Mouse (Mus musculus) lung, embryonic 15.5 days (tissue): ENCODE data around the gene Asna1. TPM values are rescaled to one million over a fixed set of nuclear protein-coding genes. Genes with fewer than 3 reads are reported as not detected.

ENCODE experiments used
- ATAC-seq: fragments of 200-750 bp; cut with Nextera tagmentation; 2 replicates; pipeline ENCODE4 v1.8.0; 2017; ENCODE audit warnings: moderate number of reproducible peaks, borderline replicate concordance; ENCODE audit not compliant: low FRiP score, low TSS enrichment; ENCODE audit errors: extremely low read depth
- H3K27ac ChIP-seq: fragments of 300-500 bp; sonication (generic); 2 replicates; pipeline ENCODE4 v1.5.1; 2015; ENCODE audit warnings: moderate library complexity, mild to moderate bottlenecking, inconsistent platforms
- H3K27me3 ChIP-seq: fragments of 300-500 bp; sonication (generic); 2 replicates; pipeline ENCODE4 v1.6.1; 2015; ENCODE audit warnings: inconsistent platforms
- H3K36me3 ChIP-seq: fragments of 300-500 bp; sonication (generic); 2 replicates; pipeline ENCODE4 v1.6.1; 2015; ENCODE audit warnings: inconsistent platforms
- H3K4me1 ChIP-seq: fragments of 300-500 bp; sonication (generic); 2 replicates; pipeline ENCODE4 v1.6.1; 2015; ENCODE audit warnings: inconsistent platforms
- H3K4me2 ChIP-seq: fragments of 300-500 bp; sonication (generic); 2 replicates; pipeline ENCODE4 v1.6.1; 2015; ENCODE audit warnings: inconsistent platforms, mild to moderate bottlenecking, moderate library complexity
- H3K4me3 ChIP-seq: fragments of 300-500 bp; sonication (generic); 2 replicates; pipeline ENCODE4 v1.5.1; 2015; ENCODE audit warnings: mild to moderate bottlenecking, inconsistent platforms
- H3K9ac ChIP-seq: fragments of 300-500 bp; sonication (generic); 2 replicates; pipeline ENCODE4 v1.6.1; 2015; ENCODE audit warnings: inconsistent platforms
- H3K9me3 ChIP-seq: fragments of 300-500 bp; sonication (generic); 2 replicates; pipeline ENCODE4 v1.6.1; 2016; ENCODE audit warnings: inconsistent platforms
- WGBS: fragments of 180-500 bp; shearing (Covaris S2); methylation state at CpG from one replicate; pipeline ENCODE4 v1.1.7; 2015; 5-methylcytosine and 5-hydroxymethylcytosine counted together
- polyA plus RNA-seq: library from polyadenylated mRNA; unstranded; fragments of >200 nt; fragmentation: Nextera tagmentation; extraction: Ambion mirVana; gene quantifications from 2 replicates; pipeline ENCODE4 v1.2.1, GENCODE M21; 2015

The Asna1 gene
- polyA plus RNA-seq, 1 experiment from 2014 or later: 124 TPM

DNA sequence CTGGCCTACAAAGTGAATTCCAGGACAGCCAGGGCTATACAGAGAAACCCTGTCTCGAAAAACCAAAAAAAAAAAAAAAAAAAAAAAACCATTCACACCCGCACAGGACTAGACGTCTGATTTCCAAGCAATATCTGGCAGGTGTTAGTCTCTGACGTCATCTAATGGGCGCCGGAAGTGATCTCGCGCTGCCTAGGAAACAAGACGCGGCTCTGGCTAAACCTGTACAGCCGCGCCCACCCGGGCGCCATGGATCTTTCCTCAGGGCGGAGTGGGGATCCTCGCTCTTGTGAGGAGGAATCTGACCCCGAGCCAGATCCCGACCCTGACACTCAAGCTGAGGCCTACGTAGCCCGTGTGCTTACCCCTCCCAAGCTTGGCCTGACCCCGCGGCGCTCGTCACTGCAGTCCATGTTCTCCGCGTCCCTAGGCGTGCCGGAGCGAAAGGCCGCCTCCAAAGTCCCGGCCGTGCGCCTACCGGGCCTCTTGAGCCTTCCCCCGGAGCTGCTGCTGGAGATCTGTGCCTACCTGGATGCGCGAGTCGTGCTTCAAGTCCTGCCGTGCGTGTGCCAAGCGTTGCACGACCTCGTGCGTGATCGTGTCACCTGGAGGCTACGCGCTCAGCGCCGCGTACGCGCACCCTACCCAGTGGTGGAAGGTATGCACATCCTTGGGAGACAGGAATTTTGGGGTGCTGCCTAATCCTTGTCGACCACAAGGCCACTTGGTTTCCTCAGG is 35.0 kb upstream of the Asna1 start, which contains the start of gene Fbxw9:
Gene Fbxw9 (plus strand): TSS at position 177 of the 738 bp plus-strand sequence.
- Histone ChIP-seq H3K4me1 (peaks cover 8% of the 10 kb centered on the region), H3K27ac (no peak within 1 kb of the TSS), H3K9ac (peak within 1 kb of the TSS; percentile 60), H3K27me3 (no peaks in the 10 kb centered on the region), H3K4me3 (peak within 1 kb of the TSS; percentile 76), H3K4me2 (peak within 1 kb of the TSS; percentile 84), H3K36me3 (peaks cover 19% of the 10 kb centered on the region), H3K9me3 (no peaks in the 10 kb centered on the region)
- under 1% methylated on average over 52 of the region's 53 CpGs for WGBS
- peak; percentile 85 for ATAC-seq

DNA sequence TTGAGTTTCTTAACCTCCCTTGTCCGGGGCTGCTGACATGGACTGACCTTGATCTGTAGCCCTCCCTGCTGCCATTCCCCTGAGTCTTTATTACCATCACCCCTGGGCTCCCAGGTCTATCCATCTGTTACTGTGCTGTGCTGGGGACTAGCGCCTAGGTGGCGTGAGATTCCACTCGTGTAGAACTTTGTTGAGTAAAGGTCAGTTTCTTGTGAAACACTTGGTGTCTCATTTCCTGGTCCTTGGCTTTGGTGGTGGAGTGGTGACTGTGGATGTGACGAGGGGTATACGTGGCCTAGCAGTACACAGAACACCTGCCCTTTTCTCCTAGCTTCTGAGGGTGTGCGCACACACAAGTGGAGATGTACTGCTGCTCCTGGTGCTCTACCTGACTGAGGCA is 32.3 kb upstream of the Asna1 start:
- no peak overlapping the region for H3K4me2 ChIP-seq
- 78% methylated on average over 7 of the region's 7 CpGs for WGBS

DNA sequence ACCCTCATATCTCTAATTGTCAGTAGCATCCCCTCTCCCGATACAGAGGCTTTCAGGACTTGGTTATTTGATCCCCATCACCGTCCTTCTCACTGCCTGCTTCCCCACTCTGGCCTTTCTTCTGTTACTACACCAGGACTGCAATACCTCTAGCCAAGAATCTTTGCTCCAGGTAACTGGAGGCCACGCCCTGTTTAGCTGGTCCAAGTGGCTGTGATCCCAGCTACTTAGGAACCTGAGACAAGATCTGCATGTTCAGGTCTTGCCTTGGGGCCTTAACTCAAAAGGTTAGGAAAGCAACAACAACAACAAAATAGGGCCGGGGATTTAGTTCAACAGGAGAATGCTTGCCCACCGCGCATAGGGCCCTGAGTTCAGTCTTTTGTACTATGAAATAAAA is 18.5 kb upstream of the Asna1 start:
- Histone ChIP-seq H3K27me3 (no peaks in the 10 kb centered on the region), H3K4me1 (peaks cover 8% of the 10 kb centered on the region), H3K9me3 (no peaks in the 10 kb centered on the region), H3K4me3 (no peak overlapping the region), H3K27ac (no peak overlapping the region), H3K9ac (no peak overlapping the region), H3K36me3 (peaks cover 83% of the 10 kb centered on the region), H3K4me2 (no peak overlapping the region)
- 87% methylated on average over 6 of the region's 6 CpGs for WGBS
- ATAC-seq: no peak

More for the DNA sequence above, 32.3 kb upstream of the Asna1 start:
- Histone ChIP-seq H3K4me3 (no peak overlapping the region), H3K9ac (no peak overlapping the region), H3K9me3 (no peaks in the 10 kb centered on the region), H3K27ac (no peak overlapping the region), H3K36me3 (peaks cover 46% of the 10 kb centered on the region), H3K27me3 (no peaks in the 10 kb centered on the region), H3K4me1 (peaks cover 8% of the 10 kb centered on the region)
- ATAC-seq: no peak

DNA sequence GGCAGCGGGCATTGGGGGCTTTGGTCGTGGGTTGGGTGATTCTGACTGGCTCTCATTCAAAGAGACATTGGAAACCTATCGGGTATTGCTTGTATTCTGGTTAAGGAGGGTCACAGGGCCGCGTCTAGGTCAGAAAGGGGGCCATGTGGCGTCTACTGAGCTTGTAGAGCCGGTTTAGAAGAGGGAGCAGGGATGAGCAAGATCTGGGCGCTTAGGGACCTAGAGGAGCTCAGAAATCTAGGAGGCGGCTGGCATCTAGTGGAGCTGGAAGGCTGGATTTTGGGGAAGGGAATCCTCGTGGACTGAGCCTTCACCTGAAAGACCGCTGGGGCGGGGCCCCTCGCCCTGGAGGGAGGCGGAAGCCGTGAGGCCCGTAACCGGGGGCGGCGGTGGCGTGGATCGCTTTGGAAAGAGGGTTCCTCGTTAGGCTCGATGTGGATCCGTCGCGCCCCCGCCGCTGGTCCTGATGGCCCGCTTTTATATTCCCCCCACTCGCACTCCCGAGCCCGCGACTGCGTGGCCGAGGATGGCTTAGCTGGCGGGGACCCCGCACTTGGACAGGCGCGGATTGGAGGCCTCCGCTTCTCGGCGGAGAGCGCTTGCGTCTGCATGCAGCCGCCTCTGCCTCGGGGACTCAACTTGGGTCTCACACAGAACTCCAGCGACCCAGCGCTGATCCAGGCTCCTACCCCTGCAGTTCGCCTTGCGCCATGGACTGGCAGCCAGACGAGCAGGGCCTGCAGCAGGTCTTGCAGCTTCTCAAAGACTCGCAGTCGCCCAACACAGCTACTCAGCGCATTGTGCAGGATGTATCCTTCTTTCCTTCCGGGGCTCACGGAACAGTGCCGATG is 12.8 kb upstream of the Asna1 start:
- Histone ChIP-seq H3K36me3 (peaks cover 36% of the 10 kb centered on the region), H3K27ac (peak overlapping the region; percentile 100), H3K4me1 (peaks cover 34% of the 10 kb centered on the region), H3K9me3 (no peaks in the 10 kb centered on the region), H3K4me3 (peak overlapping the region; percentile 90), H3K4me2 (peak overlapping the region; percentile 86), H3K27me3 (no peaks in the 10 kb centered on the region), H3K9ac (peak overlapping the region; percentile 93)
- 2% methylated on average over 43 of the region's 57 CpGs for WGBS
- peak; percentile 9; the same call in 1 of the 2 replicates for ATAC-seq

DNA sequence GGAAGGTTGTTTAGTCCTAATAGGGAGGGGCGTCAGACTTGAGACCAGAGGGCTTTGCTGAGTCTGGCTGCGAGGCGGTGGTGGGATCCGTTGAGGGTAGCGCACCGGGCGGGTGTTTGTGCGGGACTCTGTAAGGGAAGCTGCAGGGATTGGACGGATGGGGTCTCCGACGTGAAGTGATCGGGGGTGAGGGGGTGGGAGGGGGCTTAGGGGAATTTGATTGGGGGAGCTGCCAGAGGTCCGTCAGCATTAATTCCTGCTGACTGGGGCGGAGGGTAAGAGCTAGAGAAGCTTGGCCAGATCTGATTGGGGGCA is 12.2 kb upstream of the Asna1 start:
- Histone ChIP-seq H3K36me3 (peaks cover 38% of the 10 kb centered on the region), H3K27me3 (no peaks in the 10 kb centered on the region), H3K27ac (peak overlapping the region; percentile 100), H3K4me2 (peak overlapping the region; percentile 86), H3K9ac (peak overlapping the region; percentile 93), H3K9me3 (no peaks in the 10 kb centered on the region), H3K4me3 (peak overlapping the region; percentile 90), H3K4me1 (peaks cover 34% of the 10 kb centered on the region)
- WGBS: under 1% methylated on average over 14 of the region's 14 CpGs
- ATAC-seq: peak; percentile 44; the same call in 1 of the 2 replicates

DNA sequence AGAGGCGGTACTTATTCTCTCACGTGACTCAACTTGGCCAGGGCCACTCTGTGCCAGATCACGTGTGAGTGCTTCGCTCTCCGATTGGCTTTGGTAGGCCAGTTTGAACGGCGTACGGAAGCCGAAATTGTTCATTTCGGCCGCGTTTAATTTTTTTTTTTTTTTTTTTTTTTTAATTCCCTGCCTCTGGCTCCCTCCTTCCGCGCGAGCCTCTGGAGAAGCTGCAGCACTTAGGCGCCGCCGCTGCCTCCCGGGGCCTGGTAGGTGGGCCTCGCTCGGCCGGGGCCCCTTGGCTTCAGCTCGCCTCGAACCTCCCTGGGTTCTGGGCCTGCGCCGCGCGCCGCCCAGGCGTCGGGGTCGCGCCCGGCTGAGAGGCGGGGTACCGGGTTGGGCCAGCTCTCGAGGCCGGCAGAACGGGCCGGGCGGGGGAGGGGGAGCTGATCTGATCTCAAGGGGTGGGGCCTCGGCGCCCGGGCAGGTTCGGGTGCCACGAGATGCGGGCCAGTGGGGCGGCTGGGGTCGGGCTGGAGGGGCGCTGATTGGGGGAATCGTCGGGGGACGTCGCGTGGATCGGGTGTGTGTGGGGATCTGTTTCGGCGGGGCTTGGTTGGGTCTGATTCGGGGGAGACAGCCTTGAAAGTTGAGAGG is 11.8 kb upstream of the Asna1 start, which contains the start of gene Tnpo2:
Gene Tnpo2 (plus strand): TSS at position 198 of the 648 bp plus-strand sequence.
- Histone ChIP-seq H3K36me3 (peaks cover 38% of the 10 kb centered on the region), H3K4me3 (peak within 1 kb of the TSS; percentile 90), H3K27ac (peak within 1 kb of the TSS; percentile 100), H3K4me1 (peaks cover 34% of the 10 kb centered on the region), H3K9me3 (no peaks in the 10 kb centered on the region), H3K9ac (peak within 1 kb of the TSS; percentile 93), H3K27me3 (no peaks in the 10 kb centered on the region), H3K4me2 (peak within 1 kb of the TSS; percentile 86)
- WGBS: 1% methylated on average over 59 of the region's 59 CpGs
- ATAC-seq: peak; percentile 91

DNA sequence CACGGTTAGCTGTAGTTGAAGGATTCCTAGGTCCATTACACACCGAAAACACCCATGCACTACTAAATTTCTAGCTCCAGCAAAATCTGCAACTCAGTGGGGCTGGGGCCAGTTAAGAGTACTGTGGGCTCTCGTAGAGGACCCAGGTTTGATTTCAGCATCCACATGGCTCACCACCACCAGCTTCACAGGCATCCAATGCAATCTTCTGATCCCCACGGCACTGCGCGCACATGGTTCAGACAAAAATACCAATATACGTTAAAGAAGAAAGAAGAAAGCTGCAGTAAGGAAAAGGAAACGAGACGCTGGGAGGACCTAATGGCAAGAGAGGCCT is 11.3 kb upstream of the Asna1 start:
- Histone ChIP-seq H3K27ac (peak overlapping the region; percentile 100), H3K27me3 (no peaks in the 10 kb centered on the region), H3K9ac (peak overlapping the region; percentile 81), H3K9me3 (no peaks in the 10 kb centered on the region), H3K4me2 (peak overlapping the region; percentile 85), H3K4me1 (peaks cover 34% of the 10 kb centered on the region), H3K4me3 (peak overlapping the region; percentile 90), H3K36me3 (peaks cover 38% of the 10 kb centered on the region)
- under 1% methylated on average over 9 of the region's 9 CpGs for WGBS
- peak; percentile 32; the same call in 1 of the 2 replicates for ATAC-seq

DNA sequence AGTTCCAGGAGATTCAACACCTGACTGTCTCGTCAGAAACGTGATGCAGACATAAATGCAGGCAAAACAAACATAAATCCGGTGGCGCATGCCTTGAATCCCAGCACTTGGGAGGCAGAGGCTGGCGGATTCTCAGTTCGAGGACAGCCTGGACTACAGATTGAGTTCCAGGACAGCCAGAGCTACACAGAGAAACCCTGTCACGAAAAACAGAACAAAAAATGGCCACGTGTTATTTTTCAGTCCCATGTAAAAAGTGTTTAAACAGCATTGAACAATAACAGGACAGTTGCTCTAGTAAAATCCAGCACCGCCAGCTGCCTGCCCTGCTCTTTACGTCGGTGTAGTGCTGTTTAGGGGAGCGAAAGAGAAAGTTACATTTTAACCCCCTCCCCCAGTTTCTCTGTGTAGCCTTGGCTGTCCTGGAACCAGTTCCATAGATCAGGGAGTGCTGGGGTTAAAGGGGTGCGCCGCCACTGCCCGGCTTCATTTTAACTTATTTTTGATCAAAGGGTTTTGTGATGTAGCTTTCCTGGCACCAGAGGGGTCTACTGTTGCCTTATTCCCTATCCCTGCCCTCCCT is 10.7 kb upstream of the Asna1 start:
- Histone ChIP-seq H3K4me2 (peak overlapping the region; percentile 85), H3K27ac (peak overlapping the region; percentile 100), H3K4me3 (peak overlapping the region; percentile 90), H3K36me3 (peaks cover 37% of the 10 kb centered on the region), H3K9me3 (no peaks in the 10 kb centered on the region), H3K27me3 (no peaks in the 10 kb centered on the region), H3K9ac (peak overlapping the region; percentile 81), H3K4me1 (peaks cover 34% of the 10 kb centered on the region)
- 0 out of 2 replicates have a peak, but pooled peaks have one; percentile 0 for ATAC-seq
- under 1% methylated on average over 15 of the region's 15 CpGs for WGBS

DNA sequence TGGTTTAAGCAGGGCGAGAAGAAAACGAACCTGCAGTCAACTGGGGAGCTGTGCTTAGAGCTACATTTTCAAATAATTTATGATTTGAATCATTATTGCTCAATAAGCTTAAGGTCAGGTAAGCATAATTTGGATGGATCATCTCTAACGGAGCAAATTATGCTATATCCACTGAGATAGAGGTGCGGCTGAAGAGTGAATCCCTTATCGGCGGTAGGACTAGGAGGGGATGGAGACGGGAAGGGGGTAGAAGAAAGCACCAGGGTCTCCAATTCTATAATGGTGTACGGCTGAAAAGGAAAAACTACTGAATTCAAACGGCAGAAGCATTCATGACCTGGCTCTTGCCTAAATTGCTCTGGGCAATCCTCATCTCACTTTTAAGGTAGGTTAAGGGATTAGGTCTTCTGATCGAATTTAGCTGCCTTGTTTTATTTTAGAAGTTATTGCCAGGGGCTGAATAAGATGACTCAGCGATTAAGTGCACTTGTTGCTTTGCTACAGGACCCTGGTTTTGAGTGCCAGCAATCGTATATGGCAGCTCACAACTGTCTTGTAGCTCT is 10.2 kb upstream of the Asna1 start:
- WGBS: 5% methylated on average over 12 of the region's 12 CpGs
- H3K4me3 ChIP-seq: peak overlapping the region; percentile 90
- no peaks in the 10 kb centered on the region for H3K9me3 ChIP-seq

DNA sequence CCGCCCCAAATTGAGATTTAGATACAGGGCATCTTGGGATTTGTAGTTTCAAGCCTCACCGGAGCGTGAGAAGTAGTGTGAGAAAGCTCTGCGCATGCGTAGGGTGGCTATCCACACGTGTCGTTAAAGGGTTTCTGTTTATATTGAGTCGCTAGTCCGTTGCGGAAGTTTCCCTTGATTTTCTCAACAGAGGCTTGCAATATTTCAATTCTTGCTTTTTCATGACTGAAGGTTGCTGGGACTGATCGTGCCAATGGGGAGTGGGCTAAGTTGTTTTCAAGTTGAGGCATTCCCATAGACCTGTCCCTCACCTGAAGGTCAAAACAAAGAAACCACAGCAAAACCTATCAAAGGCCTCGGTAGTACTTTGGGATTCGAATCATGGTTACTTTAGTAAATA is 9.7 kb upstream of the Asna1 start:
- under 1% methylated on average over 13 of the region's 13 CpGs for WGBS
- Histone ChIP-seq H3K4me3 (peak overlapping the region; percentile 90), H3K4me1 (peaks cover 34% of the 10 kb centered on the region), H3K9me3 (no peaks in the 10 kb centered on the region), H3K4me2 (peak overlapping the region; percentile 85), H3K9ac (peak overlapping the region; percentile 81; the same call in 1 of the 2 replicates), H3K27ac (peak overlapping the region; percentile 71; the same call in 1 of the 2 replicates), H3K36me3 (peaks cover 38% of the 10 kb centered on the region), H3K27me3 (no peaks in the 10 kb centered on the region)
- no peak for ATAC-seq

More for the DNA sequence above, 10.2 kb upstream of the Asna1 start:
- Histone ChIP-seq H3K4me2 (peak overlapping the region; percentile 85), H3K27me3 (no peaks in the 10 kb centered on the region), H3K36me3 (peaks cover 37% of the 10 kb centered on the region), H3K27ac (peak overlapping the region; percentile 100), H3K4me1 (peaks cover 34% of the 10 kb centered on the region), H3K9ac (peak overlapping the region; percentile 81)
- ATAC-seq: no peak

DNA sequence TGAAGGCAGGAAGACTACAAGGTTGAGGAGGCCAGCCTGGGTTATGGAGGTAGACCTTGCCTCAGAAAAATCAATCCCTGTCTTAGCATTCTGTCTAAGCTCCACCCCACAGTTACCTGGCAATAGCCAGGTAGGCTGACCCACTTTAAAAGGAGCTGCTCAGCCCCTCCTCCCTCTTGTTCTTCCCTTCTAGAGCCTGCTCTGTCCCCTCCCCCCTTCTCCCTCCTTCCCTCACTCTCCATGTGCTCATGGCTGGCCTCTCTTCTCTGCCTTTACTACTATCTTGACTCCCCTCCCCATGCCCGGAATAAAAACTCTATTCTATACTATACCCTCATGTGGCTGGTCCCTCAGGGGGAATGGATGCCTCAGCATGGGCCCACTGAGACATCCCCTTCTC is 8.8 kb upstream of the Asna1 start:
- 58% methylated on average over 1 of the region's 1 CpGs for WGBS

More for the DNA sequence above, 8.8 kb upstream of the Asna1 start:
- Histone ChIP-seq H3K27ac (peak overlapping the region; percentile 31; the same call in 1 of the 2 replicates), H3K27me3 (no peaks in the 10 kb centered on the region), H3K4me1 (peaks cover 32% of the 10 kb centered on the region), H3K4me2 (peak overlapping the region; percentile 85; the same call in 1 of the 2 replicates), H3K36me3 (peaks cover 42% of the 10 kb centered on the region), H3K4me3 (no peak overlapping the region), H3K9me3 (no peaks in the 10 kb centered on the region), H3K9ac (no peak overlapping the region)
- no peak for ATAC-seq
